Mouse (Mus musculus): ENCODE measurements around the gene Pawr.

Gene Pawr

DNA sequence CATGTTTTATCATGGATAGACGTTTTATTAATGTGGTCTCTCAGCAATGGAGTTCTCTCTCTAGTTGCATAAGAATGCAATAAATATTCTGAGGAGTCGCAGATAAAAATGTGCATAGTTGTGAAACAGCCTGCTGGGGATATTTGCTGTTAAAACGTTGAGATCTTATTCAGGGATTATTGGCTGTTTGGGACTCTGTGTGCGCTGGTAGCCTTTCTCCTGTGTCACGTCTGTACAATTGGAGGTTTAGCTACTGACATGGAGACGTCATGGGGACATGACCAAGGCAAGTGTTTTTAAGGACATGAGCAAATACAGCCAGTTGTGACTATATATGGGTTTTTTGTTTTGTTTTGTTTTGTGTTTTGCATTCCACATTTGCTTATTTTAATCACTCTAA, 28.9 kb downstream of the Pawr start:
- DNase-seq: no peak

DNA sequence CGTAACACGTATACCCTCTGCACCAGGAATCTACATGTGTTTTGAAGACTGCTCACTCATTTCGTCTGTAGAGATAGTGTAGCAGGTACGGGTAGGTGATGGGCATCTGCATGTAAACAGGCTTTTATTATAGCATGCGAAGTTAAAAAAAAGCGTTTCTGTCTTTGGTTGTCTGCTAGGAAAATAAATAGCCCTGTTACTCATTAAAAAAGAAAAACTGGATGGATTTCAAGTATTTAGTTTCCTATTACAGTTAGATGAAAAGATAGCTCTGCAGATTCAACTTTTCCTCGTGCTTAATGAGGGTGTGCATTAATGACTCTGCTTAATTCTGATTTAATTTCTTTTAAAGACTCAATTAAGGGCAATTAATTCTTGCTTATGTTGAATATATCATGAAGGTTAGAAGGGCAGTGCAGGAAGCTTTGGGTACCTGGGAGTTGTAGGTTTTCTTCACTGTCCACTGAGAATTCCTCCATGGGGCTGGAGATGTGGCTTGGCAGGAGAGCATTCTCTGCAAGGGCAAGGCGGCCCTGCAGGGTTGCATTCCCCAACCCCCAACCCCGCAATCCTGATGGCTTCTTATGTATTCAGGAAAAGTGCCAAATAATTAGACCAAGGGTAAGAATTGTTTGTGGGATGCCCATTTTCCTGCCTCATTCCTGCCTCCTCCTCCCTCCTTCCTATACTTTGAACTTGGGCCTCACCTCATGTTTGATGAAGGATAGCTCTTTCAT, 29.7 kb downstream of the Pawr start:
- DNase-seq: no peak

DNA sequence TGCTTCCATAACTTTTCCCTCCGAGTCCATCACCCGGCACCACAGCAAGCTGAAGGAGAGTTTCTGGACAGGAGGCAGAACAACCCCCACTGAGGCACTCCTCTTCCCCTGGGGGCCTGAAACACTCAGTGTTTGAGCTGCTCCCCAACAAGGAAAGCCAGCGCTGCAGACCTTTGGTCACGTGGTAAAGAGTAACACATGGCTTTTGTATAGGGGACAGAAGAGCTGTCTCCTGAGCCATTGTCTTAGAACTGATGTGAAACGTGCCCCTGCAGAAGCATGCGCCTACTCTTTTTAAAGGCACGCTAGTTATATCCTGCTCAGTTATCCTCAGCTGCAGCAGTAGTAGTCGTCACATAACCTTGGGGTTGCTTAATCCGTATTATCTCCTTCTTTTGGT, 32.0 kb downstream of the Pawr start:
- DNase-seq: no peak

DNA sequence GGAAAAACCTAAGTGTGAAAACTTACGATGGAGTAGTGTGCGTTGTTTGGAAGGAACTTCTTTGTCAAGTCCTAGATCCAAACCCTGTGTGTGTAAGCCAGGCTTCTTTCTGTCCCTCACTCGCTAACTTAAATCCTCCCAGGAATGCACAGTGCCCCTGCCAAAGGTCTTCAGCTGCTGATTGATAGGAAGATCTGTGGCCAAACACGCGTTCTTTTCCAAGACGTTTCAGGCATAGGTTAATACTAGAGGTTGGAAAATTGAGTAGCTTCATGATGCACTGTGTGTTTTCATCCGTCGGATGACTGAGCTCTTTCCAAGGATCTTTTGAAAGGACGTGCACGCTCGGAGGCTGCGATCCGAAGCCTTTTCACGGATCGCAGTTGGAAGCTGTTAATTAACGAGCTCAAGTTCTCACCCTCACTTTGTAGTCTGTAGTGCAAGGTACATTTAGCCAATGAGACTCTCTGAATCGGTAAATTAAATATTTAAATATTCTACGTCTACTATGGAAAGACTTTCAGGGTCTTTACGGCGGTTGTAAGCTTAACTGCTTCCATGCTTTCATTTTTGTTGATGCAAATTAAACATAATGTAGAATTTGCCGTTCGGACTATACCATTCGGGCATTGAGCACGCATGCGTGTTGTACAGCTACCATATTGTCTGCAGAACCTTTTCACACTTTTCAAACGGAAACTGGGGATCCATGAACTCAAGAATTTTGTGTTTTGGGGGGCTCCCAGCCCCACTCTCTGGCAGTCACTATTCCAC, 33.2 kb downstream of the Pawr start:
- no peak for DNase-seq

DNA sequence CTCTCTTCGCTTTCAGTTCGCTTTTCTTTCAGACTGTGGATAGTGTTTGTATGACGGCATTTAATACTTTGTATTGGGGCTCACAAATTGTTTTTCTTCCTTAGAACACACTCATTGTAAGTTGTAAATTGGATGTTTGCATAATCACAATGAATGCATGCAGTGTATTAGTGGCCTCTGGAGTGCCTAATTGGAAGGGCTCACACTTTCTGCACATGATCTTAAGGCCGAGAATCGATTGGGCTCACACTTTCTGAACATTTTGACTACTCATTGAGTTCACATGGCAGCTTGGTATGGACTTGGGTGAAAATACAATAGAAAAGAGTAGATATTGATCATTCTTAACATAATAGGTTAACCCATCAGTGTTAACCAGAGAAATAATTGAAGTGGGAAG, 34.3 kb downstream of the Pawr start:
- no peak for DNase-seq

DNA sequence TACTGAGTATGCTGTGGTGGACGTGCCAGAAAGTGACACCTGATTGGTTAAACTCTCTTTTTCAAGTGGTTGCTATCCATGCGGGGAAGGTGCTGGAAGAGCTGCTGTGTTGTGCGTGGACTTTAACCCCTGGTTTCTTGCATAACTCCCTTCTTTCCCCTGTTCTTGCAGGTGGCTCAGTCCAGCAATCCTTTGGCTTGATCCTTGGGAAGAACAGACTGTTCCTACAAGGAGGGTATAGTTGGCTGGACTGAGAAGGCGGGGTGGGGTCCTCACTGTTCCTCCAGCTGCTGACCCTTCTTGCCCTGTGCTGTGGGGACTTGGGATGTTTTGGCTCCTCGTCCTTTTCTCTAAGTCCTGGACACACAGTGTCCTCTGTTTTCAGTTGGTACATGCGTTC, 36.4 kb downstream of the Pawr start:
- DNase-seq: no peak

DNA sequence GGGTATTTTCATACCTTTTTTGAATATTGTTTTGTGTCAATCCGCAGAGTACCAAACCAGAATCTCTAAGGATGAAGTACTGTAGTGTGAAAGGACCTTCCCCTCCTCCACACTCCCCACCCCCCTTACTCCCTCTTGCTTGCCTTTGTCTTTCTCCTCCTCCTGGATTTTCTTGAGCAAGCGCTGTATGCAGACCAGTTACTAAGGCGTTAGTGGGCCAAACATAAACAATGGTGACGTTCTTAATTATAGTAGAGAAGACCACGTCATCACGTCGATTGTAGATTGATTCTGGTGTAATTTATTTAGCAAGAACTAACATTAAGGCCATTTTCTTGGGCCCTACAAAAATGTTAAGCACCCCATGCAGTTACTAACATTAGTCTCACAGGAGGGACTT, 40.3 kb downstream of the Pawr start:
- DNase-seq: no peak

DNA sequence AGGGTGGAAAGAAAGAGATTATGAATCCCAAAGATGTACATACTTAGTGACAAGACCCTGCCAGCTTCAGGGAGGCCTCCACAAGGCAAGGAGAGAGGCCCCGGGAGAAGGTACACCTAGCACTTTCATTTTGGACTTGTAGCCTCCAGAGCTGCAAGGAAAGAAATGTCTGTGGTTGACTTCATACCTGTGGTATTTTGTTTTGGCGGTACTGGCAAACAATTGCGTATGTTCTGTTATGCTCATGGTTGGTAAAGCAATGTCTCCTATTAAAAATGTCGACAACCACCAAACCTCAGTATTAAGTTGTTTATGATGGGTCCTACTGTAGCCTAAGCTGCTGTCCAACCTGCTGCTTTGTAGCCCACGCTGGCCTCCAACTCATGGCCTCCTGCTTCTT, 40.9 kb downstream of the Pawr start:
- DNase-seq: no peak

DNA sequence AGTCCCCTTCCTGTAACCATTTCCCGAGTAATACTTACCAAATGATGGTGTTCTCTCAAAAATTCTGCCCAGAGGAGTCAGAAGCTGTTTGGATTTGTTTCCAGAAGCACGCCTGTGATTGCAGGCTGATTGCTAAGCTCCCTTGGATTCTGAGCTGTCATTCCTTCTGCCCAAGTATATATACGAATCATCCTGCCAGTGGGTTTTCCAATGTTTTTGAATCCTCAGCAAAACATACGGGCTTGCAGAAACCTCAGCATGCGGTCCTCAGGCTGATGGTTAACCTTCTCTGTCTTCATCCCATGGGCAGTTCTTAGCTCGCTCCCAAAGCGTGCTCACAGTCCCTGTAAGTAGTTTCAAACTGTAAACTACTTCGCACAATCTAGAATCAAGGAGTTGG, 43.9 kb downstream of the Pawr start:
- DNase-seq: no peak

DNA sequence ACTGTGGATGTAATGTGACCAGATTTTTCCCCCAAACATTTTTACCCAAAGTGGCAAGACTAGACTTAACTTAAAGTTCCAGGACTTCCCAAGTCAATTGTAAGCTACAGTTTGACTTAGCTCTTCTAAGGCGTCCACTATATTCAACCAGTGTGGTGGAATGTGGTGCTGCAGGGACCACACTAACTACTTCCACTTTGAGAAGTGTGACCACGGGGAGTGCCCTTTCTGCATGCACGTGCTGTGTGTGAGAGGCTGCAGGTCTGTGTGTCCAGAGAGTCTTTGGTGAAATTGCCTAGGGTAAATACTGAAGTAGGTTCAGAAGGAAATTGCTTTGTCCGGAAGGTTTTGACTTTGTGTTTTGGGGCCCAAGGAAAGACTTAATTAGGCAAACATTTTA, 44.4 kb downstream of the Pawr start:
- DNase-seq: no peak

DNA sequence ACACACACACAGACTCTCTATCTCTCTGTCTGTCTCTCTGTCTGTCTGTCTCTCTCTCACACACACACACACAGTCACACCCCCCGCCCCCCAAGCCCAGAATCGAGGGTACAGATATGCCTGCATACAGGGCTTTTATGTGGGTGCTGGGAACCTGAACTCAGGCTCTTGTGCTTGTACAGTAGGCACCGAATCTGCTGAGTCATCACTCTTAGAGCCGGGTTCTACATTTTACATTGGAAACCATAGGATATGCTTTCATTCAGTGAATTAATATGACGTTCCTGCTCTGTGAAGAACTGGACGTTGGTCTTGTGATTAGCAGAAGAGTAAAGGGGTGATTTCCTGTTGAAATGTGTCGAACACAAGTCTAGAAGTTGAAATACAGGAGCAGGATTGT, 45.4 kb downstream of the Pawr start:
- DNase-seq: no peak

DNA sequence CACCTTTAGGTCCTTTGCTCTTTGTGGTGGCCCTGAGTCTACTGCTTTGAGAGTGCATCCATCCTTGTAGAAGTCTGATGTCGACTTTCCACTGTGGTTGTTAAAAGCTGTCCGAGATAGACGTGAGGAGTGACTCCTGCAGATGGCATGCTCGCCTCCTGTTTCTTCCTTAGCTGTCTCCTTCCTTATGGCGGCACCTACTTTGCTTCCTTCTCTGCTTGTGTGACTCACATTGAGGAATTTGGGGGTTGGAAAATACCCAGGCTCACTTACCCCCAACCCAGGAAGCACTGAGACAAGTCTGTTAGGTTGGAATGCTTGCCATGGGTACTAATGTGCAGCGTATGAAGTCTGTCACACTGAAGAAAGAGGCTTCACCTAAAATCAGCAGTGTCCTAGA, 46.1 kb downstream of the Pawr start:
- no peak for DNase-seq

DNA sequence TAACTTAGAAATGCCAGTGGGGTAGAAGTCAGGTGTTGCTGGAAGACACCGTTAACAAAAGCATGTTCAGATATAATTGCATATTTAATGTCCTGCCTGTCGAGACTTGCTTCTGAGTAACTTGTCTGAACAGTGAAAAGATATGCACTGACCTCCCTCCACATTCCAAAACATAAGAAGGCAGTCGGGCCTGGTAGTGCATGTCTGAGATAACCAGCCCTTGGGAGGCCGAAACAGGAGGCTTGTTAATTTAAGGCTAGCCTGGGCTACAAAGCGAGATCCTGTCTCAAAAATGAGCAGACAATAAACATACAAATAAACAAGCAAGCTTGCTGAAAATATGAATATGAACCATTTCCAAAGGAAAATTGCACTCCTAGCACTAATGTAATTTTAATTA, 46.6 kb downstream of the Pawr start:
- DNase-seq: no peak

DNA sequence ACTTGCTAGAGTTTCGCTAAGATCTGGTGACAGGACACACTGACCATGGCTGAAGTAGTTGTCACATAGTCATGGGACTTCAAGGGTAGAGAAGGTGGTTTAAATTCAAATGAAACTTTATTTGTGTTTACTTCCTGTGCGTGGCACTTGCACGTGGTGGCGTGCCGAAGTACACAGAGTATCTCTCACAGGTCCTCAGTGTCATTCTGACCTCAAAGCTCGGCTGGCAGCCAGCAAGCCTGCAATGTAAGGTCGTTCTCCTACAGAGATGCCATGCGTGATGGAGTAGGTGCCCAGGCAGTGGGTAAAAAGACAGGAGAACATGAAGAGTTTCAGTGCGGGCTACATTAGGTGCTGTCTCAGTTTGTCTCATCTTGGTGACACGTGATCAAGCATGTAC, 48.8 kb downstream of the Pawr start:
- no peak for DNase-seq

DNA sequence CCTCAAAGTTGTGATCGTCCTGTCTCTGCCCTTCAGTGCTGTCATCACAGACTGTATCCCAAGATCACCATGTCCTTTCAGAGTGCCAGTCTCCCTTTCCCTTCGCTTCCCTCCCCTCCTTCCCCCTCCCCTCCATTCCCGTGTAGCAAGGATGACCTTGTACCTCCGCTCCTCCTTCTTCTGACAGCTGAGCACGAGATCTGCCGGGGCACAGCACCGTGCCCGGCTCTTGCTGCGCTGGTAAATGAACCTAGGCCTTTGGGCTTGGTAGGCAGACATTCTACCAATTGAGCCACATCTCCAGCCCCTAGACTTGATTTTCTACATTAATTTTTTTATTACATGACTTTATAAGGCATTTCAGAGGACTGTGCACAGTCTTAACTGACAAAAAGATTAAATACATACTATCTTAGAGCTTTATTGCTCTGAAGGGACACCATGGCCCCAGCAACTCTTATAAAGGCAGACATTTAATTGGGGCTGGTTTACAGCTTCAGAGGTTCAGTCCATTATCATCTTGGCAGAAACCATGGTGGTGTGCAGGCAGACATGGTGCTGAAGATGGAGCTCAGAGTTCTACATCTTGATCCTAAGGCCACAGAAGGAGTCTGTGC, 52.3 kb downstream of the Pawr start:
- DNase-seq: no peak

DNA sequence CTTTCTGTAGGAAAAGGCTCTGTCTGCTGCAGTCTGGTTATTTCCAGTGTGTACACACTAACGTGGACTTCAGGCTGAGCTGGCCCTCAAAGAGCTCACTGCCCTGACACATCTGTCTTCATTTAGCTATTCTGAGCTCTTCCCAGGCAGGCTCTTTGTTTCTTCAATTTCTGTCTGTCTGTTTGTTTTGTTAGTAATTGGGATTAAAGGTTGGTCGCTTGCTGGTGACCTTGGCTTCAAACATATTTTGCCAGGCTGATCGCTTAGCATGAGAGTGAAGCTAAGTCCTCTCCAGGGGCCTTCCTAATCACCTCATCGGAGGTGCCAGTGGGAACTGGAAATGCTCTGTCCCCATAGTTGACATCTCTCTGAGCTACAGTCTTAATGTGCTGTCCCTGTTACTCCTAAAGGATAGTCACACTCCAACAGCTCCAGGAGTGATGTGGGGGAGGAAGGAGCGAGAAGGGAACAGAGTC, 53.6 kb downstream of the Pawr start:
- DNase-seq: no peak

DNA sequence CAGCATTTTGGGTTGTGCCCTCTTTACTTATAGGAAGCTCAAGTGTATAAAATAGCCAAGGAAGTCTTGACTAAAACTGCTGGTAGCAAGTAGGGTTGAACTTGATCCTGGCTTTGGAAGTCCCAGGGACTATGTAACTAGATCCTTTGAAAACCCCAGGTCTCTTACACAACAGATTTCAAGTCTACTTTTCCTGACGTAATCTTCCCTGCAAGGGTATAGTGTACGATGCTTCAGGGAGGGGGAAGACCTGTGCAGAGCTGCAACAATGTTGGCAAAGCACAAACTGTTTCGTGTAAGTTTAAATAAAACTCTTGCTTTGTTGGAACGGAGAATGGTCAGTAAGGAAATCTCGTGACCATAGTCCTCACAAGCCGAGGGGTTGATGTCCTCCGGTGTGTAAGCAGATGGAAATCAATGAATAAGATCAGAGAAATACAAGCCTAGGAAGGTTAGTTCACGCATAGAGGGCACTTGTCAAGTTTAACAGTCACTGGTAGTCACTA, 56.5 kb downstream of the Pawr start:
- DNase-seq: no peak

DNA sequence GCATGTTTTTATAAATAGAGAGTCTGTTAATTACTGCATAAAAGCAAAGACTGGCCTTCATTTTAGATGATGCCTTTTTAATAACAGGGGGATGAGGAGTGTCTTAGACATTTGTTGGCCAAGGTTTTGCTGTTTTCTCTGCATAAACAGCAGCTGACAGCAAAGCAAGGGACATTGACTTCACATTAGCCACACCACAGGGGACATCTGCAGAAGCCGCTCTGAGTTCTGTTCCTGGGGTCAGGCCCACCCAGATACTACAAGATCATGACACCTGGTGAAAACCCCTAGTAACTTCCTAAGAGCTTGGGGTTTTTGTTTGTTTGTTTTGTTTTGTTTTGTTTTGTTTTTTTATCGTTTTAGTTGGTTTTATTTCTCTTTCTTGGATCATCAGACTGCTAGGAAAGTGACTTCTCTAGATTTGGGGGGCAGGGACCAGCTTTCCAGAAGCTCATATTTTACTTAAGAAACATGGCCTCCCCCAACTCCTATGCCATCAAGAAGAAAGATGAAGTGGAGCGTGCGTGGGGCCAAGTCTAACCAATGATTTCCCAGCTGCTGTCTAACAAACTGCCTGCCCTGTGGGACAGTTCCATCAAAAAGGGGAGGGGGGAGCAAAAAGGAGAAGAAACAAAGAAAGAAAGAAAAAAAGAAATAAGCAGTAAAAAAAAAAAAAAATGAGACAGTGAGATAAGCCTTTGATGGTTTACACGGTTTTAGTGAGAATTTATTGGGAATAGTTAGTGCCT, 57.4 kb downstream of the Pawr start:
- no peak for DNase-seq

DNA sequence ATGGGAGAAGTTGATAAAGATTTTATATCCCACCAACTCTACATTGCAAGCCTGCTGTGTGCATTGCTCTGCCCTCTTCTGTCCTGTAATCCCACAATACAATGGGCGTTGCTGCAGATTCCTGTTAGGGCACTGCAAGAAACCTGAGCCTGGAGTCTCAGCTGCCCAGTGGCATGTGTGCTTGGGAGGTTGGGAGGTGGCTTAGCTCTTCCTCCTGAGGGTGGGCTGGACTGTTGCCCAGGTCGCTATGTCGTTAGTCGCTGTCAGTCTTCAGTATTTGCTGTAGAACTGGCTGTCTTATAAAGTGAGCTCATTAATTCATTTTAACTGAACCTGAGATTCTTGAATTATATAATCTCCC, 58.0 kb downstream of the Pawr start:
- no peak for DNase-seq

DNA sequence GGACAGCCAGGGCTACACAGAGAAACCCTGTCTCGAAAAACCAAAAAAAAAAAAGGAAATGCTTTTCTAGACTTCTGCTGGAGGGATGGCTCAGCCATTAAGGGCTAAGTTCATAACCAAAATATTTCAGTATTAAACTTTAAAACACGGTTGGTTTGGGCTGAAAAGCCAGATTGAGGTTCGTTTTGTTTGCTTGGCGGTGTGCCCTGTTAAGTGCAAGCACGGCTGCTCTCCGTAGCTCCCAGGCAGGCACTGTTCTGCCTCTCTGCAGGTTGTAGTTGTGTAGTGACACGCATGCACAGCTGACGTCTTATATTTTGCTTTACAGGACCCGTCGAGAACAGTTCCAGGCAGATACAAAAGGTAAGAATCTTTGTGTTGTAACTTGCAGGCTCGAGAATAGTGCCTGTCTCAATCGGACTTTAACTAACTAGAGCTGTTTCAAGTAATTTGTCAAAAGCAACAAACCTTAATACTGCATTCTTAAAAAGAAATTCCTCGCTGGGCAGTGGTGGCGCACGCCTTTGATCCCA, 59.5 kb downstream of the Pawr start:
- no peak for DNase-seq

DNA sequence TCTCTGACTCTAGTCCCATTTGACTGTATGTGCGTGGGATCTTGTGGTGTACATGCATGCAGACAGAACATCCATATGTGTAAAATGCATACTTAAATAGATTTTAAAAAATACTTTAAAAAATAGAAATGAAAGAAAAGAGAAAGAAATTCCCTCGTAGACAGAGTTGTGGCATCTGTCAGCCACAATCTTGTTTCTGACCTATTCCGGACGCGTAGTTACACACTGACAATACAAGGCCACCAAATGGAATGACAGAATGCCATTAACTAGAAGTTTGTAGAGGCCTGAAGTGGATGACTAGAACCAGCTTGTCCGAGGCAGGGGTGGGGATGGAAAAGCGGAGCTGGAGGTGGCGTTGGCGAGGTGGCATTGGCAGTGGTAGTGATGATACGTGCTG, 60.2 kb downstream of the Pawr start:
- DNase-seq: no peak

DNA sequence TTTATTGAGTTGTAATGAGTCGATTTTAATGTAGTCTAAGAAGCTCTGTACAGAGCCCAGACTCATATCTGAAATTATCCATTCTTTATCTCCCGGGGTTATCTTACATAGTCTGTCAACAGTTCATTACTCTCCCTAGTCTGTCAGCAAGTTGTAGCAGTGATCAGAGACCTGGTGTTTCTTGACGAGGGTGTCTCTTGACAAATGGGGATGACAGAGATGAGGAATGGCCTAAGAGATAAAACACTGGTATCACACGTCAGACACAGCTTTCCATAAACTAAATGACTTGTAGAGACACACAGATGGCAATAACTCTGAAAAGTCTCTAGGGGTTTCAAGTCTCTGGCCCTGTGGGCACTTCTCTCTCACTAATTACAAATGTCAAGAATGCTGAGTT, 62.4 kb downstream of the Pawr start:
- no peak for DNase-seq

DNA sequence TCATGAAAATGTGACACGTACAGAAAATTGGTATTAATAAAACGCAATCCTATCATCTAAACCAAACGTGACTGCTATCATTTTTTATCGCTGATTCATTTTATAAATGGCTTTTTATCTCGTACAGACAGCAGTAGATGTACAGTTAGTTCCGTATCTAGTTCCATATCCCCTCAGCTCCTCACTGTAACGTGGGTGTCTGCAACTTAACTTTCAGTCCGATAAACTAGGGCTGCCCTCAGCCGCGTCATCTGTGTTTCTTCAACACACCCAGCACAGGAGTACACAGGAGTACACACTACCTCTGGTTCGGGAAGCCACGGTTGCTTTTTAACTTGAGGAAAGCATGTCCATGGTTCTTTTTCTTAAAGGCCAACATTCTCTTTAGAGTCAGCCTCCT, 63.3 kb downstream of the Pawr start:
- DNase-seq: no peak

All from cerebellum, adult 11 months (tissue).